Mouse (Mus musculus) CH12.LX (cell line): ENCODE measurements around the gene Spats2. TPM values are rescaled to one million over a fixed set of nuclear protein-coding genes. Genes with fewer than 3 reads are reported as not detected.
A peak's percentile ranks its signal among the peaks of the same experiment; 100 is the strongest.

Experiments used
- DNase-seq: peaks from one replicate; pipeline ENCODE4 v3.0.0-alpha.2; 2013; ENCODE audit errors: extremely low read depth
- H3K27ac ChIP-seq: 2 replicates; pipeline ENCODE4 v1.5.1; 2012; ENCODE audit warnings: low read depth, mild to moderate bottlenecking, control low read depth, moderate library complexity; ENCODE audit not compliant: insufficient read depth
- H3K27me3 ChIP-seq: replicated peaks from 2 replicates; pipeline ENCODE3; 2012; ENCODE audit warnings: inconsistent platforms
- H3K36me3 ChIP-seq, 2 experiments: replicated peaks in 1 of 2; 2 replicates each; pipeline versions ENCODE3 to v1.6.1; 2012; ENCODE audit warnings: inconsistent platforms in 1 of 2, low read length in 1 of 2, mild to moderate bottlenecking in 1 of 2, mixed read lengths in 1 of 2, moderate library complexity in 1 of 2; ENCODE audit not compliant: control insufficient read depth in 1 of 2, insufficient read depth in 1 of 2
- H3K4me1 ChIP-seq, 2 experiments: 2 replicates each; pipeline ENCODE4 v1.6.1; 2012; ENCODE audit warnings: inconsistent platforms in 1 of 2, moderate library complexity in 1 of 2; ENCODE audit not compliant: insufficient read depth in 2 of 2, control insufficient read depth in 1 of 2
- H3K4me2 ChIP-seq: 2 replicates; pipeline ENCODE4 v1.6.1; 2012; ENCODE audit warnings: low read depth, mild to moderate bottlenecking, control low read depth; ENCODE audit not compliant: poor library complexity, insufficient read depth, severe bottlenecking
- H3K4me3 ChIP-seq, 3 experiments: fragments of 150-350 bp in 1 of 3; sonication (generic) in 1 of 3; replicated peaks in 1 of 3; 2 replicates each; pipeline versions ENCODE3 to v1.5.1; 2011 to 2012; ENCODE audit warnings: low read depth in 2 of 3, low read length in 2 of 3, mild to moderate bottlenecking in 2 of 3, moderate library complexity in 2 of 3, control low read depth in 1 of 3, improper control_type of control experiment in 1 of 3, inconsistent platforms in 1 of 3, mixed read lengths in 1 of 3; ENCODE audit not compliant: poor library complexity in 1 of 3
- H3K79me2 ChIP-seq: replicated peaks from 2 replicates; pipeline ENCODE4 v1.6.1; 2012; ENCODE audit warnings: mild to moderate bottlenecking, moderate library complexity; ENCODE audit not compliant: control insufficient read depth, poor library complexity, insufficient read depth, severe bottlenecking; ENCODE audit errors: extremely low read depth
- H3K9ac ChIP-seq: 2 replicates; pipeline ENCODE4 v1.6.1; 2012; ENCODE audit warnings: low read depth, mild to moderate bottlenecking, control low read depth, moderate library complexity; ENCODE audit not compliant: insufficient read depth
- H3K9me3 ChIP-seq: replicated peaks from 2 replicates; pipeline ENCODE3; 2012; ENCODE audit warnings: low read length, inconsistent platforms, mixed read lengths
- CHD1 ChIP-seq: IDR thresholded peaks from 2 replicates; pipeline ENCODE4 v1.6.1; 2012; ENCODE audit warnings: low read depth, low read length, improper control_type of control experiment, inconsistent platforms
- CHD2 ChIP-seq: IDR thresholded peaks from 2 replicates; pipeline ENCODE4 v1.6.1; 2011; ENCODE audit warnings: low read length, improper control_type of control experiment
- EP300 ChIP-seq: IDR thresholded peaks from 2 replicates; pipeline ENCODE4 v1.6.1; 2011; ENCODE audit warnings: low read length, improper control_type of control experiment
- ETS1 ChIP-seq: conservative IDR thresholded peaks from 2 replicates; pipeline ENCODE4 v1.6.1; 2012; ENCODE audit warnings: low read depth, mild to moderate bottlenecking, inconsistent platforms, low read length, improper control_type of control experiment, moderate library complexity
- HCFC1 ChIP-seq: IDR thresholded peaks from 2 replicates; pipeline ENCODE4 v1.6.1; 2012; ENCODE audit warnings: low read depth, mild to moderate bottlenecking, inconsistent platforms, low read length, improper control_type of control experiment
- IRF4 ChIP-seq: IDR thresholded peaks from 2 replicates; pipeline ENCODE4 v1.6.1; 2014; ENCODE audit warnings: low read depth, mild to moderate bottlenecking, inconsistent platforms, low read length, improper control_type of control experiment
- JUN ChIP-seq: IDR thresholded peaks from 2 replicates; pipeline ENCODE4 v1.6.1; 2011; ENCODE audit warnings: low read depth, mild to moderate bottlenecking, low read length, improper control_type of control experiment, moderate library complexity; ENCODE audit not compliant: insufficient read depth
- KAT2A ChIP-seq: IDR thresholded peaks from 2 replicates; pipeline ENCODE4 v1.6.1; 2012; ENCODE audit warnings: low read length, improper control_type of control experiment, inconsistent platforms; ENCODE audit not compliant: insufficient replicate concordance
- MAX ChIP-seq: IDR thresholded peaks from 2 replicates; pipeline ENCODE4 v1.6.1; 2011; ENCODE audit warnings: low read length, improper control_type of control experiment
- TCF12 ChIP-seq: IDR thresholded peaks from 2 replicates; pipeline ENCODE4 v1.6.1; 2014; ENCODE audit warnings: low read depth, mild to moderate bottlenecking, inconsistent platforms, low read length, improper control_type of control experiment
- ZC3H11A ChIP-seq: IDR thresholded peaks from 2 replicates; pipeline ENCODE4 v1.6.1; 2012; ENCODE audit warnings: low read depth, mild to moderate bottlenecking, inconsistent platforms, low read length, improper control_type of control experiment
- ZNF384 ChIP-seq: IDR thresholded peaks from 2 replicates; pipeline ENCODE4 v1.6.1; 2012; ENCODE audit warnings: low read depth, low read length, improper control_type of control experiment, inconsistent platforms
- dilution Hi-C: fragments of 300-500 bp; cut with MboI; formaldehyde crosslinking; loops from 2 replicates; pipeline ENCODE4 v1.14.3; 2020; ENCODE audit warnings: low sequenced_read_pairs; ENCODE audit not compliant: extremely low pct_unique_long_range_greater_than_20kb, extremely low pct_ligation_motif_present
- in situ Hi-C: fragments of 300-500 bp; cut with MboI; formaldehyde crosslinking; loops from 3 replicates; pipeline ENCODE4 v1.14.3; 2019; ENCODE audit warnings: low sequenced_read_pairs, low pct_ligation_motif_present, low pct_unique_long_range_greater_than_20kb, mixed read lengths
- polyA plus RNA-seq: library from polyadenylated mRNA; unstranded; fragments of >175 nt; gene quantifications from 2 replicates; pipeline ENCODE4 v1.2.1, GENCODE M21; 2012; ENCODE audit warnings: low read depth; ENCODE audit not compliant: insufficient read length
- total RNA-seq, 2 experiments: library from RNA; depleted of rRNA; stranded (reverse); fragments of 300-350 nt in 1 of 2; fragments of >200 nt in 1 of 2; gene quantifications; 2 replicates each; pipeline ENCODE4 v1.2.3; 2012 to 2014

The Spats2 gene
- total and polyA plus RNA-seq, 3 experiments: 26.5 to 81.0 (median 68.3) TPM

- in situ Hi-C loops (no loop called here), dilution Hi-C loops (no loop called here)
- H3K27ac ChIP-seq: no peak overlapping the region
- no peak overlapping the region for H3K4me3 ChIP-seq
- no peak overlapping the region for H3K9ac ChIP-seq
- H3K36me3 ChIP-seq: peaks cover 2 to 36% of the 10 kb centered on the region in 2 experiments
- H3K9me3 ChIP-seq: peaks cover 3% of the 10 kb centered on the region
- no peaks in the 10 kb centered on the region for H3K27me3 ChIP-seq
- no peaks in the 10 kb centered on the region for H3K79me2 ChIP-seq
- H3K4me1 ChIP-seq: peaks cover 0 to 16% of the 10 kb centered on the region in 2 experiments; a peak in 2 of 4 replicates
- no peak for DNase-seq
- TF ChIP-seq IRF4 (no peak), ZNF384 (no peak), MAX (no peak), HCFC1 (no peak), ETS1 (no peak), CHD1 (no peak), CHD2 (no peak), KAT2A (no peak), TCF12 (no peak)
- H3K4me2 ChIP-seq: no peak overlapping the region
Measured at GRCm38 (mm10) chr15:99105238-99105637, 20.5 kb upstream of the Spats2 start.

DNA sequence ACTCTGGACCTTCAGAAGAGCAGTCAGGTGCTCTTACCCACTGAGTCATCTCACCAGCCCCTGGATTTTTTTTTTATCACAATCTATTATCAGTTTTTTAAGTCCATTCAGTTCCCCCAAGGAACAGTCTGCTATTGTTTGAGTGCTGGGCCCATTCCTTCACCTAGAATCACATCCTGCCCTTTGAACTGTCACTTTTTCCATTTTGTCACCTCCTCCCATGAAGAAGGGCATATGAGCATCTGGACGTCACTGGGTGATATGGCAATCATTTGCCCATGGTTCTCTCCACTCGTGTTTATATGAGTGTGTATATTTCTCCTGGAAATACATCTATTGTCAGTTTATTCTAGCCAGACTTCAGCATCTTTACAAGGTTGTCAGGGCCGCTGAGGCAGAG is 17.9 kb upstream of the Spats2 start:
- H3K4me3 ChIP-seq: no peak overlapping the region
- no peak overlapping the region for H3K9ac ChIP-seq
- no peaks in the 10 kb centered on the region for H3K27me3 ChIP-seq
- dilution Hi-C loops (no loop called here), in situ Hi-C loops (no loop called here)
- H3K36me3 ChIP-seq: peaks cover 2 to 25% of the 10 kb centered on the region in 2 experiments
- peaks cover 0 to 22% of the 10 kb centered on the region in 2 experiments; a peak in 2 of 4 replicates for H3K4me1 ChIP-seq
- peaks cover 3% of the 10 kb centered on the region for H3K9me3 ChIP-seq
- no peak overlapping the region for H3K27ac ChIP-seq
- H3K4me2 ChIP-seq: no peak overlapping the region
- no peaks in the 10 kb centered on the region for H3K79me2 ChIP-seq
- no peak for DNase-seq
- TF ChIP-seq MAX: no peak
- TF ChIP-seq JUN: 0 out of 2 replicates have a peak, but pooled peaks have one; percentile 25

GRCm38 (mm10) chr15:99111139-99111538 is 14.6 kb upstream of the Spats2 start:
- TF ChIP-seq EP300: 0 out of 2 replicates have a peak, but pooled peaks have one; percentile 40
- TF ChIP-seq ZC3H11A: no peak
- TF ChIP-seq ZNF384: peak; percentile 59
- TF ChIP-seq, all 38 proteins: peak for 2
- peaks cover 0 to 17% of the 10 kb centered on the region in 2 experiments; a peak in 2 of 4 replicates for H3K4me1 ChIP-seq
- H3K4me3 ChIP-seq: no peak overlapping the region
- H3K79me2 ChIP-seq: no peaks in the 10 kb centered on the region
- in situ Hi-C loops: no loop called here
- peaks cover 2% of the 10 kb centered on the region for H3K9me3 ChIP-seq
- no peaks in the 10 kb centered on the region for H3K27me3 ChIP-seq
- no peak overlapping the region for H3K27ac ChIP-seq
- peak; percentile 40 for DNase-seq
- H3K36me3 ChIP-seq: peaks cover 2 to 11% of the 10 kb centered on the region in 2 experiments
- no peak overlapping the region for H3K4me2 ChIP-seq
- no peak overlapping the region for H3K9ac ChIP-seq
- dilution Hi-C loops: no loop called here
